Mouse (Mus musculus): ENCODE results near the gene Pcnx2.

Gene Pcnx2

DNA sequence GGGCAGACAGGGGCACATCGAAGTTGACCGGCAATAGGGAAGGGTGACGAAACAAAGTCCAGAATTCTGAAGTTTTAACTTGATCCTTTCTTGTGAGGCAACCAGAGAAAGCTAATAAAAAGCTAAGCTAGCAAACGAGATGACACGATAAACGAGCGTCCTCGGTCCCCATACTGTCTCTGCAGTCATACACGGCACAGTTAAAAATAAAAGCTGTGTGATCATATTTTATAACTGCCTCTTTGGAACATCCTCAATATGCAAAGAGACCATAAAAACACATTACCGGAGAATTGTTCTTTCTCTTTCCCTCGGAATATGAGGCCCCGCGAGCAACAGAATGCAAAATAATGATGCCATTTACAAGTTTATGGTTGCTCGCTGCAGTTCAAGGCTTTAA lies 76.1 kb downstream of the Pcnx2 start:
- no peak for DNase-seq (ENCODE audit: low spot score in 2 of 2)

- peak; percentile 73 to 82 for DNase-seq (ENCODE audit: low spot score in 2 of 2)
These were observed 78.3 kb downstream of the Pcnx2 start for GRCm38 (mm10) chr8:125819797-125820196.

DNA sequence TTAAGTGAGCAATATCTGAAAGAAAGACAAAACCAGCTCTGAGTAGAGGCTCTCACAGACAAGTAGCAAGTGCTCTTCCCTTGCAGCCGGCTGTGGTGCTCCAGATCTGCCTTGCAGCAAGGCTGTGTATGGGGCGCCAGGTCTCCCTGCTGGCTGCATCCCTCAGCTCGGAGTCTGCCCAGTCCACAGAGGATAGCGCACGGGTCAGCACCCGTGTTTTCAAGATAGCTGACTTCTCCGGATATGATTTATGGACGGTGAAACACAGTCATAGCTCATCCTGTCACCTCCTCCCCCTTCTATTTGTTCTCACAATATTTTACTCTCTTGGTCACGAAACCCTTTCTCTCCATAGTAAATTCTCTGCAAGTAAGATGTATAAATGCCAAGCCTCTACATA lies 79.3 kb downstream of the Pcnx2 start:
- no peak for DNase-seq (ENCODE audit: low spot score in 2 of 2)

DNA sequence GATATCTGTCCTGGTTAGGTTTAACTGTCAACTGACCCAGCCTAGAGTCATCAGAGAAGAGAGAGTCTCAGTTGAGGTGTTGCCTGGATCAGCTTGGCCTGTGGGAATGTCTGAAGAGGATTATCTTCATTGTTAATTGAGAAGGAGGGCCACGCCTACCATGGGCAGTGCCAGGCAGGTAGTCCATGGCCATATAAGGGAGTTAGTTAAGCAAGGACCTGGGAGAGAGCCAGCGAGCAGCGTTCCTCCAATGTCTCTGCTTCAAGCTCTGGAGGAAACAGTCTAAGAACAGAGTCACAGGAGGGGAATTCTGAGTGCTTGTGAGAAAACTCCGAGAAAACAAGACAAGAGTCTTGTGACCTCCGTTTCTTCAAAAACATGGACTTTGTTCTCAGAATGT lies 81.4 kb downstream of the Pcnx2 start:
- no peak for DNase-seq (ENCODE audit: low spot score in 2 of 2)

- DNase-seq (ENCODE audit: low spot score in 2 of 2), result peak; percentile 70 to 79
These were observed 89.3 kb downstream of the Pcnx2 start for GRCm38 (mm10) chr8:125808826-125809225.

DNA sequence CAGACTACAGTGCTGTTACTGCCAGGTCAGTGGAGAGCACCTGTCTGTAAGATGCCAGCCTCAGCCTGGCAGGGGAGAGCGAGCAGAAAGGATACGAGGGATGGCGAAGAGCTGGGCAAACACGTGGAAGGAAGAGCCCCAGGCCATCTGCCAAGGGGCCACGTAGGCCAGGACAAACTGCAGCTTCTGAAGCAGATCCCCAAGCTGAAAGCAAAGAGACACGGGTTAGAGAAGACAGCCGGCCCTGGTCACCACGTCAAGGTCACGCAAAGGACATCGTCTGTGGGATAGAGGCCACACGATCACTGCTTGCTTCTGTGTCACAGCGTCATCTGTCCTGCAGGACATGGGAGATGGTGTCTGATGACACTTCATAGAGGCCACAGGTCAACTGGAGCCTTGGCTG lies 90.2 kb downstream of the Pcnx2 start:
- no peak for DNase-seq (ENCODE audit: low spot score in 2 of 2)

DNA sequence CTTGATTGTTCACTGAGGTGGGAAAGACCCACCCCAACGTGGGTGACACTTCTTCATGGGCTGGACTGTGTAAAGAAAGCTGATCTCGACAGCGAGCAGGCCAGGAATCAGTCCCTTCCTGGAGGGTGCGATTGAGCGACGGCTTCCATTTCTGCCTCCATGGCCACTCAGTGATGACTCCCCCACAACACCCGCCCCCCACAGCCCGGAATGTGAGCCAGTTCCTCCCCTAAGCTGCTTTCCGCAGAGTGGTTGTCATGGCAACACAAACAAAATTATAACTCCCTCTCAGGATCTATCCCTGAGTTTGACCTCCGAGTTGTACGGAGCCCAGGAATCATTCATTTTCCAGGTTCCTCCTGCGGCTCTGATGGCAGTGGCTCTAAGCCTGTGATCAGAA lies 91.7 kb downstream of the Pcnx2 start:
- peak in 1 of 2 experiments; percentile 39 for DNase-seq (ENCODE audit: low spot score in 2 of 2)

GRCm38 (mm10) chr8:125796970-125797369 lies 101.1 kb downstream of the Pcnx2 start:
- no peak for DNase-seq (ENCODE audit: low spot score in 2 of 2)

DNA sequence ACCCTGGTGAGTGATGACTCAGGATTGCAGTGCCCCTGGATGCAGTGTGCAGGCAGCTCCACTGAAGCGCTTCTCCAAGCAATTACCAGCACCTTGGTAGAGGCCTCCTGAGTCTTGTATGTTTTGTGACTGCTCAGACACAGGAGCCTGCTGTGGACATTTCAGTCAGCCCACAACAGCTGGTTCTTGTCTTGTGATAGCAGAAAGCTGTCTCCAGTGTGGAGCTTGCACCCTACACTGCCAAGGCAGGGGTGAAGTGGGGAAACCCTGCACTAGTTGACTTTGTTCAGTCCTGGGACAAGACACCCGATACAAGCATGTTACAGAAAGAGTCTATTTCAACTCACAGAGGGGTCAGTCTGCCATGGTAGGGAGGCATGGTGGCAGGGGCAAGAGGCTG lies 102.8 kb downstream of the Pcnx2 start:
- DNase-seq (ENCODE audit: low spot score in 2 of 2), result no peak

DNA sequence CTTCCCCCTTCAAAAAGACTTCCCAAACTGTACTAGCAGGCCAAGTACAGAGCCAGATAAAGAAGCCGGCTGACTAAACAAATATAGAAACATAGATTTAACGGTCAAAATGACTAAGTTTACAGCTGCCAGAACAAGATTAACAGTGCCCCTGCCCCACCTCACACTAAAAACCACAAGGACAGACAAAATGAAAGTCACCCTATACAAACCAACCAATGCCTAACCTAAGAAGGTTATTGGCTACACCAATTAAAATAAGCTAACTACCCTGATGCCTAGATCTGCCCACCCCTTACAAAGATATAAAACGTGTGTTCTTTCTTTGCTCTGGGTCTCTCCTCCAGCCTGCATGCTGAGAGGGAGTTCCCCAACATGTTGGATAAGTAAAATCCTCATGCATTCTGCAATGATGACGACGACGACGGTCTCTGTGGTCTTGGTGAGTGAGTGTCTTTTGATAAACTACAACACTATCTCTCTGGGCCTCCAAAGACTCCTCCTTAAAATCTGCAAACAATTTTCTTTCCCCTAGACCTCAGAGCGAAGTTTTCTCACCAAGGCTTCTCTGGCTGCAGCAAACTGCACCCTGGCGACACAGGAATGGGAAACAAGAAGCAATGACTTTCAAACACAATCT lies 105.2 kb downstream of the Pcnx2 start:
- DNase-seq (ENCODE audit: low spot score in 2 of 2), result no peak

DNA sequence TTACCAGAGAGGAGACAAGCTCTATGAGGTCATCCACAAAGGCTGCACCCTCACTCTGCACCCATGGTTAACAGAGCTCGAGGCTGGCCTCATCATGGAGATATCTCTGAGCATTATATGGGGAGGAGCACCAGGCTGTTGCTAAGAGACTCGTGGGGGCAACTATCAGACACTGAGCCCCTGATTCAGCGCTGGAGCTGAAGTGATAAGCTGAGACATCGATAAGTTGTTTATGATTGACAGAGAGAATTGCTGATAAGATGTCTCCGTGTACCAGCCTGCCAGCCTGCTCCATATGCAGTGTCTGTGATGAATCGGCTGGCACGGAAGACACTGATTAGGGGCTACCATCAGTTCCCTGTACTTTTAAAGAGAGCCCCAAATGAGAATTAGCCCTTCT lies 111.2 kb downstream of the Pcnx2 start:
- no peak for DNase-seq (ENCODE audit: low spot score in 2 of 2)

DNA sequence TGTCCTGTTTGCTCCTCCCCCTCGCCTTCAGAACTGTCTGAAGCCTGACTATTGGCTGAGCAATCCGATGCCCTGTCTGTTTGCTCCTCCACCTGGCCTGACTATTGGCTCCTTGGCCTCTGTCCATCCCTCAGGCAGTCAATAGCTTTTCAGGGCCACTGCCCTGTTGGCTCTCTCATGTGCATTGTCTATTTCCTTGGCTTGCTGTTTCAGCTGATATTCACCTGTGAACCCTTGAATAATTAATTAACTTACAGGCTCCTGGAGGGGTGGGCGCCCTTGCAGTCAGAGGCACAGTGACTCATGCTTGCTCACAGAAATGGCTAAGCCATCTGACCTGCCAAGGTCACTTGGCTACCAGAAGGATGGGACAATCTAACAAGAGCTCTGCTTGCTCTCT lies 116.0 kb downstream of the Pcnx2 start:
- no peak for DNase-seq (ENCODE audit: low spot score in 2 of 2)

GRCm38 (mm10) chr8:125779656-125780055 lies 118.5 kb downstream of the Pcnx2 start:
- no peak for DNase-seq (ENCODE audit: low spot score in 2 of 2)

- no peak for DNase-seq (ENCODE audit: low spot score in 2 of 2)
These were observed 119.2 kb downstream of the Pcnx2 start for GRCm38 (mm10) chr8:125778919-125779318.

GRCm38 (mm10) chr8:125777478-125778164 lies 120.5 kb downstream of the Pcnx2 start:
- DNase-seq (ENCODE audit: low spot score in 2 of 2), result no peak

DNA sequence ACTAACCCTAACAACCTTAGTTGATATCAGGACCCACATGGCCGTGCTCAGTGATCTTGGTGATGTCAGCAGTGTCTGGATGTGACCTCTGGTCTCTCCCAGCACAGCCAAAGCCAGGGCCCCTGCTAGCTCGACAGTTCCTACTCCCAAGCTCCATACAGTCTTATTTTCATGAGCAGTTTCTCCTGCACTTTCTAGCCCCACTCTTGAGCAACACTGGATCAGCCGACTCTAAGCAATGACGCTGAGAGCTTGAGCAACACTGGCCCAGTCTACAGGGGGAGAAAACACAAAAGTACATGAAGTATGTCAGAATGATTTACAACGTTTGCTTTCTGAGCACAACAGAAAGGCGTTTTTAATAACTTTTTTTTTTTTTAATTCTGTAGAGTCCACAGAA lies 121.3 kb downstream of the Pcnx2 start:
- DNase-seq (ENCODE audit: low spot score in 2 of 2), result no peak

DNA sequence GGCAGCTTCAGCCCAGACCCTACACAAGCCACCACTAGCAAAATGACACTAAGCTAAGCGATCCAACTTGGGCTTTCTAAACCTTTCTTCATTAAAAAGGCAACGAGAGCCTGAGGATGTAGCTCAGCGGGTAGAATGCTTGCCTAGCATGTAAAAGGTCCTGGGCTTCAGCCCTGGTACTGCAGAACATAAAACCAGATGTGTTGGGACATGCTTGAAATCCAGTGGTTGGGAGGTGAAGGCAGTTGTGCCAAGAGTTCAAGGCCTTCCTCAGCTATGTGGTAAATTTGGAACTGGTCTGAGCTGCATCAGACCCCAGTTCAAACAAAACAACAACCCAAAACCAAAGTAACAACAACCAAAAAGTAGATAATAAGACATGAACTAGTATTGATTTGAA lies 121.8 kb downstream of the Pcnx2 start:
- DNase-seq (ENCODE audit: low spot score in 2 of 2), result no peak

DNA sequence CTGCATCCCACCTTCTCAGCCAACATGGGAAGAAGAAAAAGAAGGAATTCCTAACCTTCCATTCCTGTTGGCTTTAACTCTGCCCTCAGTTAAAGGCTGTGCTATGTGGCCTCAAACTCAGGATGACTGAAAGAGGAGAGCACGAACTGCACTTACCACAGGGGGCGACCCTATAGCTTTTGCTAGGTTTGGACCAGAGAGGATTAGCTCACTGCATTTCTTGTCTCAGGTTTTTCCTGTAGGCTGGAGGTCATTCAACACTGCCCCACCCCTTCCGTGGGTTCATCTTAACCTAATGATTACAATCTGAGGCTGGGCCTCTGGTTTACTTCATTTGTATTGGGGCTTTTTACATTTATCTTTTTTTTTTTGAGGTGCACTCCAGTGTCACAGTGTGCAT lies 123.1 kb downstream of the Pcnx2 start:
- no peak for DNase-seq (ENCODE audit: low spot score in 2 of 2)

GRCm38 (mm10) chr8:125773281-125773803 lies 124.8 kb downstream of the Pcnx2 start:
- DNase-seq (ENCODE audit: low spot score in 2 of 2), result no peak

DNA sequence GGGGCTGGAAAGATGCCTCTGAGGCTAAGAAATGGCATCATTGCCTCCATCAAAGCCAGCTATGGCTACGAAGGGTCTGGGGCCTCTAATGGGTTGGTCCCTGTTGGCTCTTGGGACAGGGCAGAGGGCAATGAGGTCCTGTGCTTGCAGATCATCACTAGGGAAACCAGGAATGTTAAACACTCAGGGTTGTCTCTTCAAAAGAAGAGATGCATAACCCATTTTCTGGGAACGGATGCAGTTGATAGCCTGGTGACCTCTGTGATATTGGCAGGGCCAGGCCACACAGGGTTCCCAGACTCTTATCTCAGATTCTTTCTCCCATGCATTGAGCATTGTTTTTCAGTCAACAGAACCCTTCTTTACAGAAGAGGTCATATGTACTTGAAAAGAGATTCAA lies 125.8 kb downstream of the Pcnx2 start:
- no peak for DNase-seq (ENCODE audit: low spot score in 2 of 2)

DNA sequence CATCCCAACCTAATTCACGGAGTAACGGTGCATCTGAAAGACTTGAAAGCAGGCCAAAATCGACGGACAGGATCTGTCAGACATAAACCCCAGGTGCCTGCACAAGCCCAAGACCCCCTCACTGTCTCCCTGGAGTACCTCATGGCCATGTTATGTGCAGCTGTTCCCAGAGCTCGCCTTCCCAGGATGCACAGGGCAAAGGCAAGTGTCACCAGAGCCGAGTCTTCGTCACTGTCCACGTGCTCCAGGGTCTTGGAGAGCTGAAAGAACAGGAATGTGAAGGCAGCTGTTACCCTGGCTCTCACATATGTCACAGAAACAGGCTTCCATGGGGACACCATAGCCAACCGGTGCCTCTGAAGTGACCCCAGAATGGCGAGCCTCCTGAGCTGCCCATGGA lies 130.0 kb downstream of the Pcnx2 start:
- no peak for DNase-seq (ENCODE audit: low spot score in 2 of 2)

GRCm38 (mm10) chr8:125763066-125763786 lies 134.9 kb downstream of the Pcnx2 start:
- DNase-seq (ENCODE audit: low spot score in 2 of 2), result no peak

DNA sequence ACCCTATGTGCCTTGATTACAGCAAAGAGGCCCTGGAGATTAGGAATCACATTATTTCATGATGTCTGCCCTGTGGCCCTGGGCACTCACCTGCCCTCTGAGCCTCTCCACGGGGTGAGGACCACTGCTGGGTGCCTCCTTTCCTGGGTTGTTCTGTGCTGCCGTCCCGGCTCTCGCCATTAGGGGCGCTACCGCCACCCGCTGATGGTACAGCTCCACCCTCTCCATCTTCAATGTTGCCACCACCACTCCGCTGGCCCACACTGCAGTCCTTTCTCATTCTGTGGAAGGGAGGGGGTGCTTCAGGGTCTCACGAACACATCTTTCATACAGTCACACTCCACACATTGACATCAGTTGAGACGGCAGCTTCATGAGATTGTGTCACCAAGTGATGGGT lies 139.1 kb downstream of the Pcnx2 start:
- peak; percentile 23 to 30 for DNase-seq (ENCODE audit: low spot score in 2 of 2)
